Mouse (Mus musculus): Measurements from ENCODE around the gene Rptor. TPM values are rescaled to one million over a fixed set of nuclear protein-coding genes. Genes with fewer than 3 reads are reported as not detected.

Rptor gene
- polyA plus RNA-seq, 2 experiments, result 3.7 to 5.8 TPM

DNA sequence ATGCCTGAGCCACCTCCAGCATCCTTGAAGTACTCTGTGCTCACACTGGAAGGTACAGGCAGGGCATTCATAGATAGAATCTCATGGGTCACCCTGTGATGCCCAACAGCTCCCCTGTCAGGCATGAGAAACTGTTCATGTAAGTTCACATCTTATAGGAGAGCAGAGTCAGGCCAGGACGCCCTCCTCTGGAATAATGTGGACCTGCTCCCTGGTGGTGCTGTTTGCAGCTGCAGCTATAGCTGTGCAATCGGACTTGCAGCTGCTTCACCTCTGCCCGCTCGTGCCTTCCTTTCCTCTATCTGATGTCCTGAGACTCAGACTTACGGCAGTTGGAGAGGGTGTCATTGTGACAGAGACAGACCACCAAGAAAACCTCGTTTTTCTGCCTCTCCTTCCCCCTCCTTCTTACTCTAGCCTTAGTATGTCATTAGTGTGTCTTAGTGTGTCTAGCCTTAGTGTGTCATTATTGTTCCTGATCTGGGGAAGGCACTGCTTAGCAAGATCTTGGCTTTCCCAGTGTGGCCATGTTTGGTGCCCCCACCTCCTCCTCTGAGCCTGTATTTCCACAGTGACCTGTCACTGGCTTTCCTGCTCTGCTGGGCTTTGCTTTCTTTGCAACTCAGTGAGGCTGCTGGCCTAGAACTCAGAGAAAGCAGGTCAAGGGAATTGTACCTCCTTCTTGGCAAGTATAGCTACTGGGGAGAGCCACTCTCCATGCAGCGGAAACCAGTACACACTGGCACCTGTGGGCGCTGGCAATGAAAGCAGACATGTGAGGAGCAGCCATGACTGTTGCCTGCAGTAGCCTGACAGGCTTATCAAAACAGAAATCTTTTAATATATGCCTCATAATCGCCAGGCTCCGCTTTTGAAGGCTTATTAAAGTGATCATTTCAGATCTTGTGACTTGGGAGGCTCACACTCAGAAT, 237.0 kb downstream of the Rptor start:
- 76% methylated on average over 10 of the region's 10 CpGs for WGBS (ENCODE audit: insufficient replicate concordance)
- no peaks in the 10 kb centered on the region; a peak in 1 of 4 replicates for H3K4me1 ChIP-seq (replicated peaks; ENCODE audit: control insufficient read depth in 2 of 2, insufficient read depth in 2 of 2, low read length in 1 of 2)
- H3K4me2 ChIP-seq (ENCODE audit: low read depth), result no peak overlapping the region
- no peak for ATAC-seq (ENCODE audit: insufficient read depth)
- TF ChIP-seq CTCF (IDR thresholded peaks at IDR 0.05; ENCODE audit: low read depth) (peak; percentile 21; the same call in 1 of the 2 replicates), EP300 (IDR thresholded peaks at IDR 0.05; ENCODE audit: low read depth) (no peak)
- H3K27ac ChIP-seq, result no peak overlapping the region
- no peaks in the 10 kb centered on the region for H3K9me3 ChIP-seq (ENCODE audit: control insufficient read depth, low read length)
- no peak overlapping the region for H3K4me3 ChIP-seq (ENCODE audit: insufficient read depth in 1 of 2, low read depth in 2 of 2, low read length in 2 of 2)
- H3K36me3 ChIP-seq (replicated peaks; ENCODE audit: control insufficient read depth, insufficient read depth, low read depth), result no peaks in the 10 kb centered on the region
- DNase-seq (ENCODE audit: low read depth in 3 of 3, low spot score in 3 of 3), result no peak
- no peaks in the 10 kb centered on the region for H3K27me3 ChIP-seq (ENCODE audit: control insufficient read depth, insufficient read depth, low read length)
- no peak overlapping the region for H3K9ac ChIP-seq (replicated peaks)

DNA sequence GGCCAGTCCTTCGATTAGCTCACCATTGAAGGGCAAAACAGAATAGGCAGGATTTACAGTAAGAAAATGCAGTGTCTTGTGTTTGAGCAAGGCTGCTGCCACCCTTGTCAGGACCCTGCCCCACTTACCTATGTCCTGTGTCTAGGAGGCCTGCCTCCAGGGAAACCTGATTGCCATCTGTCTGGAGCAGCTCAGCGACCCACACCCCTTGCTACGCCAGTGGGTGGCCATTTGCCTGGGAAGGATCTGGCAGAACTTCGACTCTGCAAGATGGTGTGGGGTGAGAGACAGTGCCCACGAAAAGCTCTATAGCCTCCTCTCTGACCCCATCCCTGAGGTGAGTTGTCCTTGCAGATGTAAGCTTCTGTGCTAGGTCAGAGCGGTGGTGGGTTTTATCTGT, 243.9 kb downstream of the Rptor start:
- no peaks in the 10 kb centered on the region for H3K9me3 ChIP-seq (ENCODE audit: control insufficient read depth, low read length)
- no peaks in the 10 kb centered on the region for H3K4me1 ChIP-seq (replicated peaks; ENCODE audit: control insufficient read depth in 2 of 2, insufficient read depth in 2 of 2, low read length in 1 of 2)
- no peak overlapping the region for H3K9ac ChIP-seq (replicated peaks)
- no peak for DNase-seq (ENCODE audit: low read depth in 3 of 3, low spot score in 3 of 3)
- TF ChIP-seq CTCF (IDR thresholded peaks at IDR 0.05; ENCODE audit: low read depth) (no peak), EP300 (IDR thresholded peaks at IDR 0.05; ENCODE audit: low read depth) (no peak)
- H3K27me3 ChIP-seq (ENCODE audit: control insufficient read depth, insufficient read depth, low read length), result no peaks in the 10 kb centered on the region
- no peak overlapping the region for H3K4me3 ChIP-seq (ENCODE audit: insufficient read depth in 1 of 2, low read depth in 2 of 2, low read length in 2 of 2)
- ATAC-seq (ENCODE audit: insufficient read depth), result no peak
- H3K27ac ChIP-seq, result no peak overlapping the region
- no peak overlapping the region for H3K4me2 ChIP-seq (ENCODE audit: low read depth)
- peaks cover 6% of the 10 kb centered on the region for H3K36me3 ChIP-seq (replicated peaks; ENCODE audit: control insufficient read depth, insufficient read depth, low read depth)
- WGBS (ENCODE audit: insufficient replicate concordance), result 73% methylated on average over 6 of the region's 6 CpGs

DNA sequence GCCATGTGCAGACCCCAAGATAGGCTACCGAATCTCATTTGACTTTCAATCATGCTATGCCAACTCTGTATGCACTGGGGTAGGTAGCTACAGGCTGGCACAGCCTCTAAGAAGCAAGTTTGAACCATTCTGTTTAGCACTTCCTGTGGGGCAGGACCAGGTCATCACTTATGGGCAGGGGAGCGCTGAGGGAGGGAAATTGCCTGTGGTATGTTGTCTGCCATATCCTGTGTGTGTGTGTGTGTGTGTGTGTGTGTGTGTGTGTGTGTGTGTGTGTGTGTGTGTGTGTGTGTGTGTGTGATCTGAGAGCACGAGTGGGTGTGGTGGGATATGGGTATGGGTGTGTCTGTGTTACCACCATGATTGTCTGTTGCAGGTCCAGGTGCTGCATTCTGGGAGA, 244.4 kb downstream of the Rptor start:
- no peak overlapping the region for H3K4me3 ChIP-seq (ENCODE audit: insufficient read depth in 1 of 2, low read depth in 2 of 2, low read length in 2 of 2)
- no peak overlapping the region for H3K9ac ChIP-seq (replicated peaks)
- DNase-seq (ENCODE audit: low read depth in 3 of 3, low spot score in 3 of 3) (no peak), ATAC-seq (ENCODE audit: insufficient read depth) (no peak)
- H3K27ac ChIP-seq, result no peak overlapping the region
- H3K4me2 ChIP-seq (ENCODE audit: low read depth), result no peak overlapping the region
- no peaks in the 10 kb centered on the region for H3K9me3 ChIP-seq (ENCODE audit: control insufficient read depth, low read length)
- H3K36me3 ChIP-seq (replicated peaks; ENCODE audit: control insufficient read depth, insufficient read depth, low read depth), result peaks cover 7% of the 10 kb centered on the region
- no peaks in the 10 kb centered on the region for H3K4me1 ChIP-seq (replicated peaks; ENCODE audit: control insufficient read depth in 2 of 2, insufficient read depth in 2 of 2, low read length in 1 of 2)
- TF ChIP-seq EP300 (IDR thresholded peaks at IDR 0.05; ENCODE audit: low read depth) (no peak), CTCF (IDR thresholded peaks at IDR 0.05; ENCODE audit: low read depth) (no peak)
- no peaks in the 10 kb centered on the region for H3K27me3 ChIP-seq (ENCODE audit: control insufficient read depth, insufficient read depth, low read length)
- 53% methylated on average over 3 of the region's 3 CpGs for WGBS (ENCODE audit: insufficient replicate concordance)

DNA sequence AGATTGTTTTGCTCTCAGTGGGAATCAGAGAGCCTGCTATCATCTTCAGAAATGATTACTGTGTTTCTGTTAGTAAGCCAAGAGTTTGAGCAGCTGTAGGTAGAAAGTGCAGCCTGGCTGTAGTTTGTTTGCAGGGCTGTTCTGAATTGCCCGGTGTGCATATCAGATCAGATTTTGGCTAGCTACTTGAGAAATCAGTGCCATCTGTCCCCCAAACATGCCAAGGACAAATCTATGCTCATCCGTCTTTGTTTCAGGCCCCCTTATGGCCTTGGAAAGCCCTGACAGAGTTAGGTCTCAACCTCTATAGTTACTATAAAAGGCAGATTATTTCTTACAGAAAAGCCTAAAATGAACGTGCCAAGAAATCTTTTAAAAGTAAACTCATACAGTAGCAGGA, 244.9 kb downstream of the Rptor start:
- TF ChIP-seq EP300 (IDR thresholded peaks at IDR 0.05; ENCODE audit: low read depth), result no peak
- Histone ChIP-seq H3K9ac (replicated peaks) (no peak overlapping the region), H3K27me3 (ENCODE audit: control insufficient read depth, insufficient read depth, low read length) (no peaks in the 10 kb centered on the region), H3K27ac (no peak overlapping the region), H3K4me1 (replicated peaks; ENCODE audit: control insufficient read depth in 2 of 2, insufficient read depth in 2 of 2, low read length in 1 of 2) (no peaks in the 10 kb centered on the region), H3K4me3 (ENCODE audit: insufficient read depth in 1 of 2, low read depth in 2 of 2, low read length in 2 of 2) (no peak overlapping the region), H3K36me3 (replicated peaks; ENCODE audit: control insufficient read depth, insufficient read depth, low read depth) (peaks cover 9% of the 10 kb centered on the region), H3K9me3 (ENCODE audit: control insufficient read depth, low read length) (no peaks in the 10 kb centered on the region), H3K4me2 (ENCODE audit: low read depth) (no peak overlapping the region)
- DNase-seq (ENCODE audit: low read depth in 3 of 3, low spot score in 3 of 3), result no peak
- 67% methylated on average over 3 of the region's 3 CpGs for WGBS (ENCODE audit: insufficient replicate concordance)
- ATAC-seq (ENCODE audit: insufficient read depth), result no peak

DNA sequence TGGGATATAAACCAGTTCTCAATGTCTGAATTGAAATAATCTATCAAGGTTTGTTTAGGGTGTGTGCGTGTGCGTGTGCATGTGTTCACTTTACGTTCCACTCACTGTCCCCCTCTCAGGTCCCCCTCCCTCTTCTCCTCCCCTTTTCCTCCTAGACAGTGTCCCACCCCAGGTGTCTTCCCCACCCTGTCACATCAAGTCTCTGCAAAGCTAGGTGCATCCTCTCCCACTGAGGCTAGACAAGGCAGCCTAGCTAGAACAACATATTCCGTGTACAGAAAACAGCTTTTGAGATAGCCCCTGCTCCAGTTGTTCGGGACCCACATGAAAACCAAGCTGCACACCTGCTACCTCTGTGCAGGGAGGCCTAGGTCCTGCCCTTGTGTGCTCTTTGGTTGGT, 245.5 kb downstream of the Rptor start:
- Histone ChIP-seq H3K9me3 (ENCODE audit: control insufficient read depth, low read length) (no peaks in the 10 kb centered on the region), H3K27ac (no peak overlapping the region), H3K27me3 (ENCODE audit: control insufficient read depth, insufficient read depth, low read length) (no peaks in the 10 kb centered on the region), H3K36me3 (replicated peaks; ENCODE audit: control insufficient read depth, insufficient read depth, low read depth) (peaks cover 9% of the 10 kb centered on the region), H3K4me2 (ENCODE audit: low read depth) (no peak overlapping the region), H3K4me3 (ENCODE audit: insufficient read depth in 1 of 2, low read depth in 2 of 2, low read length in 2 of 2) (no peak overlapping the region), H3K9ac (replicated peaks) (no peak overlapping the region), H3K4me1 (replicated peaks; ENCODE audit: control insufficient read depth in 2 of 2, insufficient read depth in 2 of 2, low read length in 1 of 2) (no peaks in the 10 kb centered on the region)
- ATAC-seq (ENCODE audit: insufficient read depth), result no peak
- TF ChIP-seq EP300 (IDR thresholded peaks at IDR 0.05; ENCODE audit: low read depth), result no peak
- no peak for TF ChIP-seq CTCF (IDR thresholded peaks at IDR 0.05; ENCODE audit: low read depth)
- no peak for DNase-seq (ENCODE audit: low read depth in 3 of 3, low spot score in 3 of 3)
- 84% methylated on average over 5 of the region's 5 CpGs for WGBS (ENCODE audit: insufficient replicate concordance)
